Mouse (Mus musculus): ENCODE measurements around the gene Naa38. TPM values are rescaled to one million over a fixed set of nuclear protein-coding genes. Genes with fewer than 3 reads are reported as not detected.

Gene Naa38
- total RNA-seq, 4 experiments from 2014 or later = 73.2 to 78.1 (median 75.7) TPM

DNA sequence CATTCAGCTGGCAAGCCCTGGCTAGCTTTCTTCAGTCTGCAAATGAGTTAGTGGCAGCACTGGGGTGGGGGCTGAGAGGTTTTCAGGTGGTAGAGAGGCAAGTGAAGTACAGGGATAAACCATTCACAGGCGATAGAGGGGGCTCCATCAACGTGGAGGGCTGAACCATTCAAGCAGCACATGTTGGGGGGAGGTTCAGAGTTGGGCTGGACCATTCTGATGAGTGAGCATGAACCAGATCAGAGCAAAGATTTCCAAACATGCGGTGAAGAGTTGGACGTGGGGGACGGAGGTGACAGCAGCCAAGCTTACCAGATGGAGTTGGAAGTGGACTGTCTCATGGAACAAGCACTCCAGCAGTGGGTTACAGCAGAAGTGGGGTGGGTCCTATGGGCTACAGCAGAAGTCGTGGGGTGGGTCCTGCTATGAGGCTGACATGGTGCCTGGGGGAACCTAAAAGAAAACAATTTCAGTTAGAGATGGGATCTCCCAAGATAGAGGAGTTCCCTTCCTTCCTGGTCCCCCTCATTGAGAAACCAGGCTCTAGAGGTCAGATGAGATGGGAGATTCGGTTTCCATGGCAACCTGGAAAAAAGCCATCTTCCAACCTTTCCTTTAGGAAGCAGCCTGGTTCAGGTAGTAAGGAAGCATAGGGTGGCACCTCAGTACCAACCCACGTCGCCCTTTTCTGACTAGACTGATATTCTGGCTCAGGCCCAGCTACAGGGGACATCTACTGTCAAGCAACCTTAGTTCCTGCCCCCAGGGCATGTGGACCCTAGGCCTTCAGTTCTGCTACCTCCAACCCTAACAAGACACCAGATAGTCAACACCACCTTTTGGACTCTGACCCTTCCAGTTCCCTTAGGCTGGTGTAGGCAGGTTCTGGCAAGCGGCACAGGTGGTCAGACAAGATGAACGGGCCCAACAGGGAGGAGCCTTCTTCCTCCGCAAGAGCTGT is 18.2 kb downstream of the Naa38 start, which contains the start of gene Kdm6b:
Gene Kdm6b, minus strand, starts transcription at position 455 of the 961 bp plus-strand sequence.
- no peak for DNase-seq (ENCODE audit: low spot score in 2 of 2)

GRCm38 (mm10) chr11:69414421-69415326 is 19.4 kb downstream of the Naa38 start:
- no peak for DNase-seq (ENCODE audit: low spot score in 2 of 2)

DNA sequence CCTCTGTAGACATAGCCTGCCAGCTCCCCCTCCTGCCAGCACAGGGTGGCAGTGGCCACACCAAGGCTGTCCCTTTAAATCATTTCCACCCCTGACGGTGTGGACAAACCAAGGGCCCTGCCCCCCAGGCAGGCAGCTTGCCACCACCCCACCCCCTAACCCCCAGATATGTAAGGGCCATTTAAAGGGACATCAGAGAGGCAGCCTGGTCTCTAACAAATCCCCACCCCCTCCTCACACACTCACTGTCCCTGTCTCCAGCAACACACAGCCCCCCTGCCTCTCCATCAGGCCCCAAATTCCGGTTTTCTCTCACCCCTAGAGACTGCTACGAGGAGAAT is 20.0 kb downstream of the Naa38 start:
- peak; percentile 69 to 83 for DNase-seq (ENCODE audit: low spot score in 2 of 2)

DNA sequence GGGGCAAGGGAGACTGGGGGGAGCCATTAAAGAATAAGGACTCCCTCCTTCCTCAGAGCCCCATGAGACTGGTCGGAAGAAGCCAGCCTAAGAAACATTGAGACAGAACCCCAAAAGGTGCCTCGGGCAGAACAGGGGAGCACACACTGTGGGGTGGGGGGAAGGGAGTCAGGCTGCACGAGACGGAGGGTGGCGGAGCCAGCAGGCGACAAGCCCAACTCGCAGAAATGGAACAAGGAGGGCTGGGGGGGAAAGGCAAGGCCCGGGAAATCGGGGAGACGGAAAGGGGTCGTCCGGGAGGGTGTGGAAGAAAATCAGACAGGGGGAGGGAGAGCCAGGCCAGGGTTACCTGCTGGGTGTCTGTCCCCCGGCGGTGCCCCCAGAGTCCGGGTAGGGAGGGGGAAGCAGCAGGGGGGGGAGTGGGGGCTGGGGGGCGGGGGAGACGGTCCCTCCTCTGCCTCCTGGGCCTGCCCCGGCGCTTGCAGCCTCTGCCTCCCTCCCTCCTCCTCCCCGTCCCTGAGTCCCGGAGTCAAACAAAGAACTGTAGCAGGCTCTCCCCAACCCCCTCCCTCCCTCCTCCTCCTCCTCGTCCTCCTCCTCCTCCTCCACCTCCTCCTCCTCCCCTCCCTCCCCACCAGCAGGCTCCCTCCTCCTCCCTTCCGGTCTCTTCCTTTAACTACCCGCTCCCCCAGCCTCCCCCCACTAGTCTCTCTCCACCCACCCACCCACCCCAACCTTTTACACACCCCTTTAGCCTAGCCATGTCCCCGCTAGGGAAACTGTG is 20.6 kb downstream of the Naa38 start:
- no peak for DNase-seq (ENCODE audit: low spot score in 2 of 2)

- DNase-seq (ENCODE audit: low spot score in 2 of 2) = no peak
These were observed 21.2 kb downstream of the Naa38 start for GRCm38 (mm10) chr11:69416509-69416908.

DNA sequence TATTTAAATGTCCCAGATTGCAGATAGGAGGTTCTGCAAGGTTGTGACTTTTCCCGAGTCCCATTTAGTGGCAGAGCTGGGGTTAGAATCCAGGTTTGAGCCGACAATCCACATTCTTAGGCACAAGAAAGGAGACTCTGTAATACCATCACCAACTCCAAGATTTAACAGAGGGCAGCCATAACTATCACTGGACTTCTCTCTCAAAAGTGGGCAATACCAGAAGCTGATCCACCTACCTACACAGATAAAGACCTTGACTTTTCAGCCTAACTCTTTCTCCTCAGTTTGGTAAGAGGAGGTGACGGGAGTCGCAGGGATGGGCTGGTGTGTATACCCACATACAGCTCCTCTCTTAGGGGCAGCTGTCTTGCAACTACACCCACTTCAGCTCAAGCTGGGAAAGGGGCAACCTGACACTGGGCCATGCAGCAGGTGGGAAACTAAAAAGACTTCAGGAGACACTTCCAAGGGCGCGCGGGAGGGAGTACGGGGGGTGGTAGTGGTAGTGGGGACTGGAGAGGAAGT is 21.7 kb downstream of the Naa38 start:
- DNase-seq (ENCODE audit: low spot score in 2 of 2) = no peak

DNA sequence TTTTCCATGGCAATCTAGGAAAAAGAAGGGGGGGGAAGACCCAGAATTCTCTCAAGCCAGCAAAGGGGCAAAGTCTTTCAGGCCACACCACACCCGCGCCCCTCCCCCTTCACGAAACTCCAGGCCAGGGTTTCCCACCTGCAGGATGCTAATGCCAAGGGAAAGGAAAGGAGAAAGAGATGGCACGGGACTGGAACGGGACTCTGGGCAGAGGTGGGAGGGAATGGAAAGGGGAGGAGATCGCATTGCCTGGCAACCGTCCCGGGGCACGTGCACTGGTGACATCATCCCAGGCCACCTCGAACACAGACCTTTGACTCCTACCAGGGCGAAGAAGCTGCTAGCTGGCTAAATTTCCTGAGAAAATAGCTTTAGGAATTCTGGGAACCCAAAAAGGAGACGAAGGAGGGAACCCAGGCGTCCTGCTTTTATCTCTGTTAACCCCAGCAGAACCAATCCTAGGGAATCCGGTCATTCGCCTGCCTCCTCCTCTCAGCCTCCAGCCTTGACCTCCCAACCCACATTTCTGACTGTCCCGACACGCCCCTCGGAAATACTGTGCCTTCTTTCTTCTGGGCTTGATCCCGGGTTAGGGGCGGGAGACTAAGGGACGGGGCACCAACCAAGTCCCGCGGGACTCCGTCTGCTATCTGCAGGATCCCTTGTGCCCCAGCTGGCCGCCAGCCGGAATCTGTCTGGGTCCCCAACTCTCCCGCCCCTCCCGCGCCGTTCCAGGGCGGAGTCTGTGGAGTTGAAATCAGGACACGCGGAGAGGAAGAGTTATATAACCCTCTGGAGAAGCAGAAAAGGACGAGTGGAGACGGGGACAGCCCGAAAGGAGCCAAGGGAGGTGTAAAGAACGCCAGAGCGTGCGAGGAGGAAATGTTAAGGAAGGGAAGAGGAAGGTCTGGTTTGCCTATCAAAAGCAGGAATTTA is 22.4 kb downstream of the Naa38 start:
- peak; percentile 89 to 95 for DNase-seq (ENCODE audit: low spot score in 2 of 2)

DNA sequence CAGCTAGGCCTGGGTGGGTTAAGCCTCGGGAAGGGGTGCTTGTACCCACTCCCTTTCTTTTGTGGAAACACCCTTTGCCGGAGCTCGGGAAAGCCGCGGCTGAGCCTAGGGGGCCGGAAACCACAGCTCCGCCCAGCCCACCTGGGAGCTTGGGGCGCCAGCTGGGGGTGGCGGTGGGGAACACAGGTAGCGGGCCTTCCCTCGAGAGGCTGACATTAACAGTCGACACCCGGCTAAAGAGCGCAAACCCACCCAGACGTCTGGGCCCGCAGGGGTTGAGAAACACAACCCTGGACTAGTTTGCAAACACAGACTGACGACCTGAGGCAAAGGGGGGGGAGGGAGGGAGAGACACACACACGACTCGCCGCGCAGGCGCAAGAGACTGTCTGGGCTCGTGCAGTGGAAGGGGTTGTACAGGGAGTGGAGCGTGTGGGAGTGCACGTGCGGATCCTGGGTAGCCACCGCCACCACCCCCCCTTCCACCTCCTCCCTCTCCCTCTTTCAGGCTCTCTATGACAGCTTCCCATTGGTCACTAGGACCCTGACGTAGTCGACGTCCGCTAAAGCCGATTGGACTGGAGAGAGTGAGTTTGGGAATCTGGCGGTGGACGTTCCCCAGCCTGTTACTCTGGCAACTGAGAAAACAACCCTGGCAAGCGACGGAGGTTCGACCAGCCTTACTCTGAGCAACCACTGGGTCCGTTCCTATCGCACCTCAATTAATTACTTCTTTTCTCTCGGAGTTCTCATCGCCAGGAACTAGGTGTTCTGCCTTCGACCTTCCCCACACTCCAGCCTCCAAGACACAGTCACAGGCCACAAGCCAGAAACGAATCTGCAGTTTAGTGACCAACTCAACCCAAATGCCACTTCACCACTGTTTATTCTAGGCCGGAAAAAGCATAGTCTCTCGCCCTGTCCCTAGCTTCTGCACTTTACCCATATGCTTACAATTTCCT is 23.5 kb downstream of the Naa38 start:
- peak; percentile 84 to 91 for DNase-seq (ENCODE audit: low spot score in 2 of 2)

DNA sequence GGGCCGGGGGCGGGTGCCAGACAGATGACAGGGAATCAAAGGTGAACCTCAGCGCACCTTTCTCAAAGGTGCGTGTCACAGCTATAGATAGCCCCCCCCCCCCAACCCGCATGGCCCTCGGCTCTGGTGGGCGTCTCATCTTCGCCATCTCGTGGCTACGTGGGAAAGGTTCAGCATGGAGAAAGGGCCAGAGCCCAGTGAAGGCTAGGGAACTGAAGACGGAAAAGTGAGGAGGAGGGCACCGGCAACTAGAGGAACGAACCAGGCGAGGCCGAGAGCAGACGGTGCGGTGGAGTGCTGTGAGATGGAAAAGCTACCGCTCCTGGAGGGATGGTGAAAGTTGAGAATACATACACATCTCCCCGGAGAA is 24.1 kb downstream of the Naa38 start:
- no peak for DNase-seq (ENCODE audit: low spot score in 2 of 2)

- DNase-seq (ENCODE audit: low spot score in 2 of 2) = no peak
These were observed 24.7 kb downstream of the Naa38 start for GRCm38 (mm10) chr11:69419813-69420553.

DNA sequence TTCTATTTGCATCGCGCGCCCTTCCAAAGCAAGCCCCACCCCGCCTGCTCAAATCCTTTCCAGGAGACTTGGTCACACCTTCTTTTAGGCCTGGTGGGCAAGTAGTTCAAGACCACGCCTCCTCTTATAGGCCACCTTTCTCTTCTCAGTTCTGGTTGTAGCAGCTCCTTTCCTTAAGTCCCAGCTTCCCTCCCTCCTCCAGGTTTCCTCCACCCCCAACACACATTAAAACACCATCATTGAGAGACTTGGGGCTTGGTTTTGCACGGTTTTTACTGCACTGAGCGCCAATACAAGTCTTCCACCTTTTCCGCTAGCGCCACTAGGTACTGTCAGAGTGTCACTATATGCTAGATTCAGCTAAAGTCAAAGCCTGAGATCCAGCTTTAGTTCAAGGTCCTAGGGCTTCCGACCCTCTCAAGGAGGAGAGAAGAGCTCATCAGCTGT is 25.3 kb downstream of the Naa38 start:
- no peak for DNase-seq (ENCODE audit: low spot score in 2 of 2)

- no peak for DNase-seq (ENCODE audit: low spot score in 2 of 2)
These were observed 26.1 kb downstream of the Naa38 start for GRCm38 (mm10) chr11:69421131-69421977.

- DNase-seq (ENCODE audit: low spot score in 2 of 2) = no peak
These were observed 27.6 kb downstream of the Naa38 start for GRCm38 (mm10) chr11:69422842-69423241.

GRCm38 (mm10) chr11:69423885-69424284 is 28.6 kb downstream of the Naa38 start:
- DNase-seq (ENCODE audit: low spot score in 2 of 2) = no peak

- DNase-seq (ENCODE audit: low spot score in 2 of 2) = no peak
These were observed 31.0 kb downstream of the Naa38 start for GRCm38 (mm10) chr11:69426246-69426645.

DNA sequence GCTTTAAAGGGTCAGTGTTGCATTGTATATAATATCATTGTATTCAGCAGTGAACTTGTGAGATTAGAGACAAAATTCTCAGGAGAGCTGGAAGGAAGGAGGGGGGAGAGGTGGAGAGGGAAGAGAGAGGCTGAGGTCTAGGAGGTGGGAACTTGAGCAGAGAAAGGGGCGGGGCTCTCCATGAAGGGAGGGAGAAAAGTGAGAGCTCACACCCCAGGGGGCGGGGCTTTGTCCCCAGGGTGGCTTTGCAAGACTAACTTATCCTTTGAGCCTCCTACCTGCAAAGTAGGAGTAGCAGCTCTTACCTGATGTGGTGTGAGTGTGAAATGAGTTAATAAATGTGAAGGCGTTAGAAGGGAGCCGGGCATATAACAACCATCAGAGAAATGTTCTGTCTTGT is 33.5 kb downstream of the Naa38 start:
- DNase-seq (ENCODE audit: low spot score in 2 of 2) = no peak

- no peak for DNase-seq (ENCODE audit: low spot score in 2 of 2)
These were observed 34.0 kb downstream of the Naa38 start for GRCm38 (mm10) chr11:69429313-69429712.

Data from gastrocnemius, adult 8-10 months (tissue).